Mouse (Mus musculus) lung, adult 2 months (tissue): ENCODE data around the gene Unc13a.
"Not testable (repeated sequence)": the region's sequence is repeated elsewhere in the genome, so short reads cannot be mapped to it uniquely, and the experiment has no call there.

ENCODE experiments used
- CTCF ChIP-seq: fragments of 200-500 bp; IDR thresholded peaks from 2 replicates; pipeline ENCODE4 v1.5.1; 2011; ENCODE audit warnings: mild to moderate bottlenecking, low read length, control low read depth; ENCODE audit not compliant: insufficient read depth
- POLR2A ChIP-seq: fragments of 200-500 bp; IDR thresholded peaks from 2 replicates; pipeline ENCODE4 v1.6.1; 2011; ENCODE audit warnings: low read depth, mild to moderate bottlenecking, control low read depth, low read length, borderline replicate concordance; ENCODE audit errors: extremely low read depth

- TF ChIP-seq CTCF, result 0 out of 2 replicates have a peak, but pooled peaks have one; percentile 7
- TF ChIP-seq POLR2A, result not testable (repeated sequence)
These were observed 23.9 kb upstream of the Unc13a start for GRCm38 (mm10) chr8:71695456-71695855.
